Mouse (Mus musculus): ENCODE measurements at regions not wholly inside any gene's neighbourhood (a gene's known extent, or its start where the extent isn't known, plus 50 kb on each side); places are given as distances from the start of the nearest gene placed in this dataset.

- TF ChIP-seq HCFC1 (IDR thresholded peaks at IDR 0.05; ENCODE audit: borderline replicate concordance, insufficient read depth, low read length): no peak
- no peak for TF ChIP-seq ZNF384 (IDR thresholded peaks at IDR 0.05; ENCODE audit: low read depth, low read length)
Measured at GRCm38 (mm10) chr2:163146001-163146400, 56.9 kb upstream of the Tox2 start.
